Mouse (Mus musculus) ovary, postnatal 36 days (tissue): ENCODE results near the gene Zfp740.
"Not testable (repeated sequence)": the region's sequence is repeated elsewhere in the genome, so short reads cannot be mapped to it uniquely, and the experiment has no call there.

Experiments
- DNase-seq: peaks from one replicate; pipeline ENCODE4 v3.0.0; 2022; ENCODE audit warnings: low spot score, mixed read lengths

The Zfp740 gene

GRCm38 (mm10) chr15:102202971-102203834 is at the start of gene Zfp740:
Zfp740 (plus strand) TSS chr15:102203249.
- DNase-seq = peak; percentile 97

DNA sequence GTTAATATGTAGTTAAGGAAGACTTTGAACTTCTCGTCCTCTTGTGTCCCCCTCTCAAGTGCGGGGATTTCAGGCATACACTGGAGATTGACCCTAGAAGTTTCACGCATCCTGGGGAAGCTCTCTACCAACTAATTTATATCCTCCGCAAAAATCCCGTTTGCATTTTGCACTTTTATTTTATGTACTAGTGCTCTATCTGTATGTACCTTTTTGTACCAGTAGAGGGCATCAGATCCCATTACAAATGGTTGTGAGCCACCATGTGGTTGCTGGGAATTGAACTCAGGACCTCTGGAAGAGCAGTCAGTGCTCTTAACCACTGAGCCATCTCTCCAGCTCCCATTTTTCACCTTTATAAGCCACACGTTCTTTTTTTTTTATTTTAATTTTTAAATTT is 48.0 kb upstream of the Zfp740 start:
- DNase-seq = not testable (repeated sequence)

DNA sequence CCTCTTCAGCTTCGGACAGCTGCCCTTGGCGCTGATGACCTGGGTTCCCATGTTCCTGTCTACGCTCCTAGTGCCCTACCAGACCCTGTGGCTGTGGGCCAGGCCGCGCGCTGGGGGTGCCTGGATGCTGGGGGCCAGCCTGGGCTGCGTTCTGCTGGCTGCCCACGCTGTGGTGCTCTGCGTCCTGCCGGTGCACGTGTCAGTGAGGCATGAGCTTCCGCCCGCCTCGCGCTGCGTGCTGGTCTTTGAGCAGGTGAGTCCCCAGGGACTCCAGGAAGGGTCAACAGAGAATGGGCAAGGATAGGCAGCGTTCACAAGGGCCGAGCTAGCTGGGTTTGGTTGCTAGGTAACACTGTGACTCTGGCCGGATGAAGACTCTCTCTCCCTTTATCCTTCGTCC is 46.2 kb upstream of the Zfp740 start:
- no peak for DNase-seq

DNA sequence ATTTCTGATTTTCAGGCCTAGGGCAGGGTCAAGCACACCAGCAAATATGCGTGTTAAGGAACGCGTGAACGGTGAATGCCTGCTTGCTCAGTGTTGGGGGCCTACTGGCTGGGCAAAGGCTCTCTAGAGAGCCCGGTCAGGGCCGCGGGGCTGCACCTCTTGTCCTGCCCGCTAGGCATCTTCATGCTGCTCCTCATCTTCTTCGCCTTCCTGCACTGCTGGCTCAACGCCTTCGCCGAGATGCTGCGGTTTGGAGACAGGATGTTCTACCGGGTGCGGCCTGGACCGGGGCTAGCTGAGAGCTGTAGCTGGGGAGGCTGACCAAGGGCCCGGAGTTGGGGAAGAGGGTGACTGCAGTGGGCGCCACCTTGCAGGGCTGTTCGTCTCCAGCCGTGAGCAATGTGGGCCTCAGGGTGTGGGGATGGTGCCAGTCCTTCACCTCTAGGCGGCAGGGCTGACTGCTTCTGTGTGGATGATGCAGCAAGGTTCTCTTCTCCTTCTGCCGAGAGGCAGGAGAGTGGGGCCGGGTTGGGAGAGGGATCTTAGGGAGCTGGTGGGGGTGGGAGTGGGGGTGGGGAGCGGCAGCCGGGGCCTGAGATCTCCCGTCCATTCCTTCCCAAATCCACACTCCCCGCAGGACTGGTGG is 42.5 kb upstream of the Zfp740 start:
- no peak for DNase-seq

- no peak for DNase-seq
Measured at GRCm38 (mm10) chr15:102163900-102164693, 39.0 kb upstream of the Zfp740 start.

DNA sequence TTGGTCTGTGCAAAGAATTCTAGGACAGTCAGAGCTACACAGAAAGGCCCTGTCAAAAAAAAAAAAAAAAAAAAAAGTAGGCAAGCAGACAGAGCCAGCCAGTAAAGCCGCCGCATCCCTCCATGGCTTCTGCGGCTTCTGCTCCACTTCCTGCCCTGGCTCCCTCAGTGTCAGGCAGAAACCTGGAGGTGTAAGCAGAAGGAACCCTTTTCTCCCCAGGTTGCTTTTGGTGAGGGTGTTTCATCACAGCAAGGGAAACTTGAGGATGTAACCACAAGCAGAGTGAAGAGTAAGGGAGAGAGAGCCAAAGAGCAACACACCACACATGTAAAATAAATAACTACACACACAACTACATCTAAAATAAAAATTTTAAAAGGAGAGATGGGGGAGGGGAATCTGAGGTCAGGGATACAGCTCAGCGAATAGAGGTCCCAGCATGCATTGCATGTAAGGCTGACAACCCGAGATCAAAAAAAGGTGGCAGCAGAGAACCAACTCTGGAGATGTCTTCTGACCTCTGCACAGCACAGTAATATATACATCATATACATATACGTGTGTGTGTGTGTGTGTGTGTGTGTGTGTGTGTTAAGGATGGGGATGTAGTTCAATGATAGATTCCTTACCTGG is 37.5 kb upstream of the Zfp740 start:
- DNase-seq = no peak

- DNase-seq = no peak
Measured at GRCm38 (mm10) chr15:102167620-102168021, 35.4 kb upstream of the Zfp740 start.

DNA sequence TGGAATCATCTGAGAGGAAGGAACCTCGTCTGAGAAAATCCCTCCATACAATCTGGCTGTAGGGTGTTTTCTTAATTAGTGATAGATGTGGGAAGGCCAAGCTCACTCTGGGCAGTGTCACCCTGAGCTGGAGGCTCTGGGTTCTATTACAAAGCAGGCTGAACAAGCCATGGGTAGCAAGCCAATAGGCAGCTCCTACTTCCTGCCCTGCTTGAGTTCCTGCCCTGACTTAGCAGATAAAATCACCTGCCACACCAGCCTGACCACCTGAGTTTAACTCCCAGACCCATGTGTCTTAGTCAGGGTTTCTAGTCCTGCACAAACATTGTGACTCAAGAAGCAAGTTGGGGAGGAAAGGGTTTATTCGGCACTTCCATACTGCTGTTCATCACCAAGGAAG is 34.0 kb upstream of the Zfp740 start:
- DNase-seq = no peak

GRCm38 (mm10) chr15:102173581-102173980 is 29.5 kb upstream of the Zfp740 start:
- no peak for DNase-seq

DNA sequence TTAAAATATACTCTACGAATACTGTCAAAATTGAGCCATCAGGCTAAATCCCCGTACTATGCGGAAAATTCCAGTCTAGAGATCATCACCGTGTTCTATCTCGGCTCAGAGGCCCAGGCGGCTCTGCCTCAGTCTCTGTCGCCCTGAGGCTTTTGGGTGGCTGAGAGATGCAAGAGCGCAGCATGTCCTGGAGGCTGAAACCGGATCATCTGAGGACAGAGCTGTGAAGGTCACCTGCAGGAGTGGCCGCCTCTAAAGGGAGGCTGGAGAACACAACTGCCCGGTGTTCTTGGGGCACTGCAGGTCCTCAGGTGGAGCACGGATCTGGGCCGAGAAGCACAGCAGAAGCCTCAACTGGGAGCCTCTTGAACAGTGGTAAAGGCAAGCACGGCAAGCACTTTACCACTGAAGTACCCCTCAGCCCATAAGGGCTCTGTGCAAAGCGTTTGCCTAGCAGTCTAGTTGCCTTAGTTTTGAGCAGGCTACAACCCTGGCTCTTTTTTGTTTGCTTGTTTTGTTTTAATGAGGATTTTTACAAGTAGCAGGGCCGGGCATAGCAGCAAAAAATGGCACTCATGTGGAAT is 27.2 kb upstream of the Zfp740 start:
- no peak for DNase-seq

GRCm38 (mm10) chr15:102176571-102177316 is 26.3 kb upstream of the Zfp740 start:
- no peak for DNase-seq

- no peak for DNase-seq
Measured at GRCm38 (mm10) chr15:102177417-102177816, 25.6 kb upstream of the Zfp740 start.

GRCm38 (mm10) chr15:102178279-102178678 is 24.8 kb upstream of the Zfp740 start:
- peak; percentile 74 for DNase-seq

DNA sequence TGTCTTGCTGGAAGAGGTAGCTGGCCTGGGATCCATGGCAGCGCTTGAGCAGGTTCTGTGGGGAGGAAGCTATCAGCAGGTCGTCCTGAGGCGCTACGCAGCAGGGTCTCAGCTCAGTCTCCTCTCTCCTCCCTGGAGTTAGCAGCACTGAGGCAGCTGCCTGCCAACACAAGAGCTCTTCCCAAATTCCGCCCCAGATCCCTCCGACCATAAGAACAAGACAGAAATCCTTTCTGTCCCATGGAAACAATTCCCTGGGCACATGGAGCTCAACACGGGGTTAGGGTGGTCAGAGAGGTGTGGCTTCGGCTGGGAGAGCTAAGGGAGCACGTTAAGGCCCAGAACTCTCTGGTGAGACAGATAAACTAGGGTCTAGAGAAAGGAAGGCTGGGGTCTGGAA is 23.9 kb upstream of the Zfp740 start:
- DNase-seq = no peak

GRCm38 (mm10) chr15:102179924-102180323 is 23.1 kb upstream of the Zfp740 start:
- no peak for DNase-seq

- DNase-seq = no peak
Measured at GRCm38 (mm10) chr15:102183076-102183475, 20.0 kb upstream of the Zfp740 start.

DNA sequence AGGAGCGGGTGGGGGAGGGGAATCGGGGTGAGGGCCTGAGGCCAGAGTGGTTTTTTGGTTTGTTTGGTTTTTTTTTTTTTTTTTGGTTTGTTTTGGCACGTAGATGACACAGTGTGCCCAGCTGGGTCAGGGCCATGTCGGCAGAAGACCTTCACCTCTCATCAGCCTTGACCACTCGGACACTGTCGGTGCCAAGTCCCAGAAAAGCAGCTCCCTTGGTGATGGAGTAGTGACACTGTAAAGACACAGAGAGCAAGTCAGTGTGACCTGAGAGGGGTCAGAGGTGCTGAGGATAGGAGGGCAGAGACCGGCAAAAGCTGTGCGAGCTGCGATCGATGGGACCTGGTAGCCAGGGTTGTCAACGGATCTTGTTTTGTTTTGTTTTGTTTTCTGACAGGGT is 16.8 kb upstream of the Zfp740 start:
- DNase-seq = no peak

DNA sequence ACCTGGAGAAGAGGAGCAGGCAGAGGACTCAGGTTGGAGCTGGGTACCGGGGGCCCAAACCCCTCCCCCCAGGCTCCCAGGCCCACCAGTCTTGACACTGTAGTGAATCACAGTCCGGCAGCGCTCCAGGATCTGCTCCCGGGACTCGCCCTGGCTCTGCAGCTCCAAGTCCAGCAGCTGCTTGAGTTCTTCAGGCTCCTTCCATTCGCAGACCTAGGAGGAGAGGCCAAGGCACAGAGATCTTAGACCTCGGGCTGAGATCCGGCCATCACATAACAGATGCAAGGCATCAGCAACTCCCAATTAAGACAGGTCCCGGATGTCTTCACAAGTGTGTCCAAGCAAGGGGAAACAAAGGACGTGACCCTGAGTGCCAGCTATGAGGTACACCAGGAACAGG is 15.0 kb upstream of the Zfp740 start:
- no peak for DNase-seq

DNA sequence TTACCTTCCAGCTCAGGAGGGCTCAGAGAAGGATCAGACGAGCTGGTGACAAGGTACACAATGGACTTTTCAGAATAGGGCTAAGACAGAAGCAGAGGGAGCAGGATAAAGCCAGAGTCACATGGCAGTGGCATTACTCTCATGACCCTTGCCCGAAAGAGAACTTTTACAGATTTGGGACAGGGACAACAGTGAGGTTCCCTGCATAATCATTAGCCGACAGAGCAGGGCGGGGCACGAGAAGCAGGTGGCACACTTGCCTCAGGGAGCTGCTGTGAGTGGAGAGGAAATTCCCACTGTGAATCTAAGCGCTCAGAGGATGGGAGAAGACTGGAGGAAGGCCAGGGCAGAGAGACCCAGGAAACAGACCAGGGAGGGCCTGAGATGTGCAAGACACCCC is 14.2 kb upstream of the Zfp740 start:
- no peak for DNase-seq

DNA sequence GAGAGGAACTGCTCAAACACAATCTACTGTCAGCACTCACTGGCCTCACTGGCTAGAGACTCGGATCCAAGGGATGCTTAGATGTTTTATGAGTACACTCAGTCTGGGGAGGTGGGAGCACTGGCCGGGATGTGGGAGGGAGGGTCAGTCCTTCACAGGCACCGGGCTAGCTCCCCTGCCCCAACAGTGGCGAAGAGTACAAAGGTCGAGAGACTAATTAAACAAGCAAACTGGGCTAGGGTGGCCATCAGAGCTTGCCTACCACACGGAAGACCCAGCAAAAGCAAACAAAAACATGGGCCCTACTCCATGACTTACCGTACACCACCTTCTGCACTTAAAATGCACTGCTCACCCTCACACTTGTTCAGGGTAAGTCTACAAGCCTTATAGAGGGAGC is 11.3 kb upstream of the Zfp740 start:
- no peak for DNase-seq

GRCm38 (mm10) chr15:102192271-102192812 is 10.7 kb upstream of the Zfp740 start:
- no peak for DNase-seq
